Mouse (Mus musculus): ENCODE data around the gene Gm43720.

DNA sequence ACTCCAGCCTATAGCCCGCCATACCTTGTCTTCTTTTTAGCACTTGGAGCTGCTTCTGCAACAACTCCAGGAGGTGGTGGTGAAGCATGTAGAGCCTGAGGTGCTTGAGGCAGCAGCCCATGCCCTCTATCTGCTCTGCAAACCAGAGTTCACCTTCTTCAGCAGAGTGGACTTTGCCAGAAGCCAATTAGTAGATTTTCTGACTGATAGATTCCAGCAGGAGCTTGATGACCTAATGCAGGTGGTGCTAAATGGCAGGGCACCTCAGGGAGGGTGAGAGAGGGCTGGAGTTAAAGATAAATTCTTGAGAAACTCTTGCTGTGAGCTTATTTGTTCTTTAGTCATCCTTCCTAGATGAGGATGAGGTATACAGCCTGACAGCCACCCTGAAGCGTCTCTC, 19.9 kb upstream of the Gm43720 start:
- TF ChIP-seq CTCF (conservative IDR thresholded peaks at IDR 0.05; ENCODE audit: low read length) (no peak), POU5F1 (IDR thresholded peaks at IDR 0.05; ENCODE audit: borderline replicate concordance, low read length) (no peak)

Measured in E14TG2a.4 (cell line).